Mouse (Mus musculus) ES-Bruce4 (cell line): ENCODE measurements at regions not wholly inside any gene's neighbourhood (a gene's known extent, or its start where the extent isn't known, plus 50 kb on each side); places are given as distances from the start of the nearest gene placed in this dataset.

Source experiments
- EP300 ChIP-seq: IDR thresholded peaks from 2 replicates; pipeline ENCODE4 v1.6.1; 2011; ENCODE audit warnings: low read depth, low read length; ENCODE audit not compliant: insufficient read depth
- POLR2A ChIP-seq: IDR thresholded peaks from one replicate; pipeline ENCODE4 v1.8.1; 2011; ENCODE audit warnings: low read length; ENCODE audit not compliant: insufficient read depth

DNA sequence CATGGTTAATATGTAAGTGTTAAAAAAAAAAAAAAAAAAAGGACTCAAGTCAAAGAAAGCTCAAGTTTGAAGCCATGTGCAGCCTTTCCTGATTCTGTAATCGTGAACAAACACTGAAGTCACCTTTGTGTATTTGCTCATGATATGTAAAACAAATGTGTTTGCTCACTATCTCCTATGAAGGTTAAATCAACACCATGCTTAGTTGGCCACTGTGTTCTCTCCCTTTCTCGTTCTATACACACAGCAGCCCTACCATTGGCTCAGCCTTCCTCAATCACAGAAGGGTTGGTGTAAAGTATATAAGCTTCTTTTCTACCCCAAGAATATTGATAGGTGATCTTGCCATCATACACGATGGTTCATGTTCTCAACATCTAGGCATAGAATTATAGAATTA, 409.7 kb upstream of the Atp2b1 start:
- TF ChIP-seq POLR2A (no peak), EP300 (no peak)
